19 mouse cellular contexts compared by ENCODE assay signal in genomic region chr6:126705936-126706335, GRCm38 (mm10). TPM values are rescaled to one million over a fixed set of nuclear protein-coding genes. Genes with fewer than 3 reads are reported as not detected.
A peak's percentile ranks its signal among the peaks of the same experiment; 100 is the strongest.
DNase-seq lines count a peak whose midpoint lies in the region; ATAC-seq and TF ChIP-seq lines count a peak whose summit lies in the region.
"Had no signal": no experiment of that assay in that cellular context is flagged by ENCODE, and none has a peak within 500 bp of the region (broad histone marks: within the 10 kb centered on the region; RNA-seq: fewer than 3 reads in every experiment).

No protein-coding gene starts in this region.

- no peak overlapping the region for H3K9ac ChIP-seq in hindbrain, postnatal 0 days (replicated peaks; ENCODE audit: low read length)
- H3K9ac ChIP-seq in hindbrain, embryonic 14.5 days: no peak overlapping the region
- no peak overlapping the region for H3K9ac ChIP-seq in midbrain, postnatal 0 days (replicated peaks; ENCODE audit: low read length, poor library complexity, severe bottlenecking)
- H3K9ac ChIP-seq in midbrain, embryonic 16.5 days (ENCODE audit: low read depth, low read length): no peak overlapping the region
- H3K9ac ChIP-seq: hindbrain, embryonic 15.5 days; liver, embryonic 13.5 days; midbrain, embryonic 15.5 days; neural tube, embryonic 12.5 days had no signal

- no peak overlapping the region for H3K27ac ChIP-seq in hindbrain, postnatal 0 days
- no peak overlapping the region for H3K27ac ChIP-seq in hindbrain, embryonic 14.5 days
- H3K27ac ChIP-seq in midbrain, postnatal 0 days (ENCODE audit: low read depth, low read length): no peak overlapping the region
- no peak overlapping the region for H3K27ac ChIP-seq in midbrain, embryonic 16.5 days (ENCODE audit: low read length)
- H3K27ac ChIP-seq: hindbrain, embryonic 15.5 days; liver, embryonic 13.5 days; macrophage; midbrain, embryonic 15.5 days; neural tube, embryonic 12.5 days had no signal

- H3K27me3 ChIP-seq in hindbrain, postnatal 0 days (ENCODE audit: insufficient read depth, low read length): no peaks in the 10 kb centered on the region
- no peaks in the 10 kb centered on the region for H3K27me3 ChIP-seq in hindbrain, embryonic 14.5 days (ENCODE audit: control insufficient read depth, insufficient read depth, low read length)
- H3K27me3 ChIP-seq in midbrain, postnatal 0 days (ENCODE audit: insufficient read depth, low read length): no peaks in the 10 kb centered on the region
- no peaks in the 10 kb centered on the region for H3K27me3 ChIP-seq in midbrain, embryonic 16.5 days (ENCODE audit: control insufficient read depth, insufficient read depth, low read depth, low read length)
- H3K27me3 ChIP-seq: hindbrain, embryonic 15.5 days; midbrain, embryonic 15.5 days; neural tube, embryonic 12.5 days had no signal

- no peak overlapping the region for H3K4me2 ChIP-seq in hindbrain, postnatal 0 days (ENCODE audit: low read depth, low read length)
- no peak overlapping the region for H3K4me2 ChIP-seq in hindbrain, embryonic 14.5 days (replicated peaks)
- no peak overlapping the region for H3K4me2 ChIP-seq in midbrain, postnatal 0 days (ENCODE audit: low read depth, low read length, poor library complexity, severe bottlenecking)
- no peak overlapping the region for H3K4me2 ChIP-seq in midbrain, embryonic 16.5 days (ENCODE audit: low read length)
- H3K4me2 ChIP-seq: hindbrain, embryonic 15.5 days; liver, embryonic 13.5 days; midbrain, embryonic 15.5 days; neural tube, embryonic 12.5 days had no signal

- TF ChIP-seq CTCF in hindbrain, postnatal 0 days (IDR thresholded peaks at IDR 0.05; ENCODE audit: low read depth): no peak
- no peak for TF ChIP-seq CTCF in midbrain, postnatal 0 days (IDR thresholded peaks at IDR 0.05)

- no peak for ATAC-seq in hindbrain, postnatal 0 days
- no peak for ATAC-seq in hindbrain, embryonic 14.5 days (ENCODE audit: low FRiP score)
- ATAC-seq in midbrain, postnatal 0 days (ENCODE audit: low FRiP score): no peak
- ATAC-seq in midbrain, embryonic 16.5 days: no peak
- ATAC-seq: midbrain, embryonic 15.5 days; Patski had no signal

- intact Hi-C loops in left cerebral cortex, postnatal 4 days (cut with DNase I): no loop called here

- H3K4me1 ChIP-seq in hindbrain, postnatal 0 days (ENCODE audit: insufficient read depth, low read length): peaks cover 3% of the 10 kb centered on the region; the same call in 1 of the 2 replicates
- H3K4me1 ChIP-seq in hindbrain, embryonic 14.5 days (replicated peaks; ENCODE audit: control insufficient read depth, insufficient read depth, low read length): 0 out of 2 replicates have a peak, but pooled peaks cover 4% of the 10 kb centered on the region
- H3K4me1 ChIP-seq in midbrain, postnatal 0 days (ENCODE audit: insufficient read depth, low read length): no peaks in the 10 kb centered on the region
- peaks cover 8% of the 10 kb centered on the region for H3K4me1 ChIP-seq in midbrain, embryonic 16.5 days (ENCODE audit: control insufficient read depth, insufficient read depth, low read length)
- H3K4me1 ChIP-seq: liver, embryonic 13.5 days had no signal

- WGBS in hindbrain, postnatal 0 days: 65% methylated on average over 6 of the region's 6 CpGs
- 80% methylated on average over 6 of the region's 6 CpGs for WGBS in hindbrain, embryonic 14.5 days
- WGBS in midbrain, postnatal 0 days: 81% methylated on average over 6 of the region's 6 CpGs
- 81% methylated on average over 6 of the region's 6 CpGs for WGBS in midbrain, embryonic 16.5 days

- H3K4me3 ChIP-seq in hindbrain, postnatal 0 days (ENCODE audit: low read length): no peak overlapping the region
- H3K4me3 ChIP-seq in hindbrain, embryonic 14.5 days (replicated peaks; ENCODE audit: low read length): no peak overlapping the region
- no peak overlapping the region for H3K4me3 ChIP-seq in midbrain, postnatal 0 days (ENCODE audit: low read depth, low read length)
- no peak overlapping the region for H3K4me3 ChIP-seq in midbrain, embryonic 16.5 days (ENCODE audit: low read depth, low read length)
- H3K4me3 ChIP-seq: hindbrain, embryonic 15.5 days; liver, embryonic 13.5 days; midbrain, embryonic 15.5 days; neural tube, embryonic 12.5 days had no signal

- peaks cover 11% of the 10 kb centered on the region for H3K36me3 ChIP-seq in hindbrain, postnatal 0 days (ENCODE audit: insufficient read depth, low read length)
- no peaks in the 10 kb centered on the region for H3K36me3 ChIP-seq in hindbrain, embryonic 14.5 days (replicated peaks; ENCODE audit: control insufficient read depth, insufficient read depth)
- peaks cover 14% of the 10 kb centered on the region; the same call in 1 of the 2 replicates for H3K36me3 ChIP-seq in midbrain, postnatal 0 days (ENCODE audit: insufficient read depth, low read length)
- H3K36me3 ChIP-seq in midbrain, embryonic 16.5 days (ENCODE audit: control insufficient read depth, insufficient read depth, low read length): peaks cover 2% of the 10 kb centered on the region; the same call in 1 of the 2 replicates
- H3K36me3 ChIP-seq: liver, embryonic 13.5 days; midbrain, embryonic 15.5 days; neural tube, embryonic 12.5 days had no signal

- DNase-seq in cerebellum, adult 11-12 months: peak; percentile 9
- DNase-seq in cerebellum, adult 9-10 months: no peak
- DNase-seq in hindbrain, postnatal 0 days (ENCODE audit: low spot score): peak; percentile 19
- DNase-seq in hindbrain, embryonic 14.5 days (ENCODE audit: low spot score): no peak
- DNase-seq in midbrain, postnatal 0 days (ENCODE audit: low spot score): peak; percentile 38
- peak; percentile 33 for DNase-seq in left cerebral cortex, postnatal 4 days
- DNase-seq in MN1 (ENCODE audit: low spot score): no peak
- DNase-seq: cerebellum, adult 9-11 months; heart, adult 11 months; kidney, postnatal 14 days; liver, embryonic 13.5 days; thymus, adult 18-20 months had no signal

- H3K9me3 ChIP-seq in hindbrain, postnatal 0 days (ENCODE audit: low read length): no peaks in the 10 kb centered on the region
- H3K9me3 ChIP-seq in hindbrain, embryonic 14.5 days (ENCODE audit: control insufficient read depth, low read length): no peaks in the 10 kb centered on the region
- no peaks in the 10 kb centered on the region for H3K9me3 ChIP-seq in midbrain, postnatal 0 days (ENCODE audit: low read length)
- H3K9me3 ChIP-seq in midbrain, embryonic 16.5 days (replicated peaks; ENCODE audit: control insufficient read depth, low read length, poor library complexity, severe bottlenecking): no peaks in the 10 kb centered on the region
- H3K9me3 ChIP-seq: hindbrain, embryonic 15.5 days; liver, embryonic 13.5 days; midbrain, embryonic 15.5 days; neural tube, embryonic 12.5 days had no signal

RNA-seq across cellular contexts. Expression of gene Kcna6, which starts 34.5 kb away (rescaled TPM):
- 66.4 and 67.5 TPM in 2 replicates for total RNA-seq in hindbrain, postnatal 0 days (2014; rRNA removed)
- polyA plus RNA-seq in hindbrain, postnatal 0 days (2015; fragmentation: Nextera tagmentation; extraction: Ambion mirVana): 23.6 TPM in 2 replicates
- polyA plus RNA-seq in hindbrain, embryonic 14.5 days (2014; fragmentation: Nextera tagmentation; extraction: Ambion mirVana): 18.5 and 22.9 TPM in 2 replicates
- total RNA-seq in midbrain, postnatal 0 days (2014; rRNA removed): 91.7 and 95.9 TPM in 2 replicates
- 26.9 and 29.2 TPM in 2 replicates for polyA plus RNA-seq in midbrain, postnatal 0 days (2015; fragmentation: Nextera tagmentation; extraction: Ambion mirVana)
- polyA plus RNA-seq in midbrain, embryonic 16.5 days (2015; fragmentation: Nextera tagmentation; extraction: Ambion mirVana): 22.7 and 28.8 TPM in 2 replicates
- 10 to 100 TPM; 59.1 to 60.9 TPM for total RNA-seq in left cerebral cortex, postnatal 4 days (2021)
- total RNA-seq: CH12.LX had no signal
- polyA plus RNA-seq: macrophage had no signal

RNA-seq across cellular contexts. Expression of gene Kcna1, which starts 59.8 kb away (rescaled TPM):
- total RNA-seq in hindbrain, postnatal 0 days (2014; rRNA removed): 8.9 and 9.4 TPM in 2 replicates
- 7.2 and 7.9 TPM in 2 replicates for polyA plus RNA-seq in hindbrain, postnatal 0 days (2015; fragmentation: Nextera tagmentation; extraction: Ambion mirVana)
- 2.0 and 2.3 TPM in 2 replicates for polyA plus RNA-seq in hindbrain, embryonic 14.5 days (2014; fragmentation: Nextera tagmentation; extraction: Ambion mirVana)
- 2.1 and 4.2 TPM in 2 replicates for total RNA-seq in midbrain, postnatal 0 days (2014; rRNA removed)
- polyA plus RNA-seq in midbrain, postnatal 0 days (2015; fragmentation: Nextera tagmentation; extraction: Ambion mirVana): 2.0 and 2.2 TPM in 2 replicates
- polyA plus RNA-seq in midbrain, embryonic 16.5 days (2015; fragmentation: Nextera tagmentation; extraction: Ambion mirVana): 1.2 and 1.4 TPM in 2 replicates
- total RNA-seq in left cerebral cortex, postnatal 4 days (2021): 10 to 100 TPM in 1 of 2 experiments, 1 to 10 TPM in 1; 7.8 to 10.1 TPM
- total RNA-seq: CH12.LX had no signal
- polyA plus RNA-seq: macrophage had no signal

Comparison
In these comparisons a context has a peak if more than half of its experiments do, and no peak if none do; other contexts are left out.
1. DNase-seq: peak in cerebellum, adult 11-12 months (single experiment), hindbrain, postnatal 0 days (single experiment), midbrain, postnatal 0 days (single experiment) and left cerebral cortex, postnatal 4 days (single experiment); none in cerebellum, adult 9-10 months (single experiment), hindbrain, embryonic 14.5 days (single experiment) and MN1 (single experiment).